Mouse (Mus musculus) limb, embryonic 10.5 days (tissue): ENCODE measurements around the gene Foxf2. TPM values are rescaled to one million over a fixed set of nuclear protein-coding genes. Genes with fewer than 3 reads are reported as not detected.

Experiments
- DNase-seq: peaks from one replicate; pipeline ENCODE4 v3.0.0-alpha.2; 2017; ENCODE audit warnings: low spot score
- H3K27ac ChIP-seq: fragments of 300-500 bp; sonication (generic); 2 replicates; pipeline ENCODE4 v1.5.1; 2016; ENCODE audit warnings: mild to moderate bottlenecking
- H3K27me3 ChIP-seq: fragments of 300-500 bp; sonication (generic); 2 replicates; pipeline ENCODE4 v1.6.1; 2016; ENCODE audit warnings: low read depth, mild to moderate bottlenecking; ENCODE audit not compliant: poor library complexity, severe bottlenecking
- H3K36me3 ChIP-seq: fragments of 300-500 bp; sonication (generic); 2 replicates; pipeline ENCODE4 v1.6.1; 2016; ENCODE audit warnings: mild to moderate bottlenecking, moderate library complexity
- H3K4me1 ChIP-seq: fragments of 300-500 bp; sonication (generic); 2 replicates; pipeline ENCODE4 v1.6.1; 2016
- H3K4me3 ChIP-seq: fragments of 300-500 bp; sonication (generic); 2 replicates; pipeline ENCODE4 v1.5.1; 2016; ENCODE audit warnings: mild to moderate bottlenecking, moderate library complexity
- H3K9me3 ChIP-seq: fragments of 300-500 bp; sonication (generic); replicated peaks from 2 replicates; pipeline ENCODE4 v1.6.1; 2016; ENCODE audit warnings: mild to moderate bottlenecking
- WGBS: fragments of 180-500 bp; shearing (Covaris S2); methylation state at CpG from one replicate; pipeline ENCODE4 v1.1.7; 2016; 5-methylcytosine and 5-hydroxymethylcytosine counted together
- polyA plus RNA-seq: library from polyadenylated mRNA; unstranded; fragments of >200 nt; fragmentation: Nextera tagmentation; extraction: Ambion mirVana; gene quantifications from 2 replicates; pipeline ENCODE4 v1.2.1, GENCODE M21; 2016

Gene Foxf2
- polyA plus RNA-seq, 1 experiment from 2014 or later = 0.44 TPM

DNA sequence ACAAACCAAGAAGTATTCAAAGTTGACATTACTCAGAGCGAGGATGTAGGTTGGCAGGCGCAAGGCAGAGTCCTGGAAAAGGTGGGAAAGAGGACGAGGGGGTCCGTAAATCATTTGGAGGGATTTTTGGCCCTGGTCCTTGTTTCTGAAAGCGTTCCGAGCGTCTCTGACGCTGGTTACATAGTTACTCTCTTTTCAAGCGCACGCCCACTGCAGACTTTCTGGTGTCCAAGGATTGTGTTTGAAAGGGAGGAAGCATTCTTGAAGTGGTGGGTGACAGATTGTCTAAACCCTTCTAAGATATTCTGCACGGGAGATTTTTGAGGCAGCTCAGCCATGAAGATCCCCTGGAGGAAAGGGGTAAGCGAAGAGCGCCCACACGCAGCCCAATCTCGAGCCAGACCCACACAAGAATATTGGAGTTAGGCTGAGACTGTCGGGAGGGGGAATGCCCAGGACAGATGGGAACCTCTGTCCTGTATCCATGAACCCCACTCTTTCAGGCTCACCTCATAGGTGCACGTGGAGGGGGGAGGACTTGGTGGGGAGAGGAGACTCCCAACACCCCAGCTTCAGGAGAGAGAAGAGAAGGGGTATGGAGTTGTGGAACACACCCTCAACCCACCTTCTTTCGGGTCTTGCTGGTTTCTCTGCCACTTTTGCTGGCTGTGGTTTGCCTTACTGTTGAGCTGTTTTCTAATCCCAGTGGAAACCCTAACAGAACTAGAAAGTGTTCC, 6.5 kb upstream of the Foxf2 start:
- Histone ChIP-seq H3K27me3 (peaks cover 100% of the 10 kb centered on the region), H3K9me3 (no peaks in the 10 kb centered on the region), H3K4me1 (peaks cover 28% of the 10 kb centered on the region), H3K4me3 (no peak overlapping the region), H3K27ac (no peak overlapping the region), H3K36me3 (no peaks in the 10 kb centered on the region)
- 3% methylated on average over 18 of the region's 18 CpGs for WGBS
- peak; percentile 33 for DNase-seq

DNA sequence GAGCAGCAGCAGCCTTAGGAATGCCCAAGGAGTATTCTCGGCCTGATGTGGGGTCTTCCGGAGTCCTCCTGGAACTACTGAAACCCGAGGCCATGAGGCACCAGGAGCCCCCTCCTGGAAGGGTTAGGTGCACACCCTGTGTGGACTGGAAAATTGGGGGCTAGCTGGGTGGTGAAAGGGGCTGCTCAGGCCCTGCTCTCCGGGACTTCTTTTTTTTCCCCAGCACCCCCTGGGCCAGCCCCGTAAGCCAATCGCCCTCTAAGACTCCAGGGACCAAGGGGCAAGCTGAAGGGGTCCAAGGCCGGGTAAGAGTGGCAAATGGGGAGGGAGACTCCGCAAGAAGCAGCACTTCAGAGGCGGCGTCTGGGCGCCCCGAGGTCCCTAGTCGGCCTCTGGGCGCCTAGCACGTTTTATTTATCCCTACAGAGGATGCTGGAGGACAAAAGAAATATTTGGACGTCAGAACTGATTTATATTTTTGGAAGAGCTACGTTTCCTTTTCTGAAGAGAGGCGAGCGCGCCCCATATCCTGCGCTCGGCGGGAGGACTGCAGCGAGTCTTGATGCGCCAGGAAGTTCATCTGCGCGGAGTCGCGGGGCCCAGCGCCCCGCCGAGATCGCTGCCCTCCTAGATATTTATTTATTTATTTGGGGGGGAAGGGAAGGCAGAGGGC, 5.7 kb upstream of the Foxf2 start:
- WGBS = under 1% methylated on average over 33 of the region's 33 CpGs
- Histone ChIP-seq H3K36me3 (no peaks in the 10 kb centered on the region), H3K4me1 (peaks cover 36% of the 10 kb centered on the region), H3K4me3 (peak overlapping the region; percentile 27), H3K27ac (no peak overlapping the region), H3K9me3 (no peaks in the 10 kb centered on the region), H3K27me3 (peaks cover 100% of the 10 kb centered on the region)
- DNase-seq = no peak

DNA sequence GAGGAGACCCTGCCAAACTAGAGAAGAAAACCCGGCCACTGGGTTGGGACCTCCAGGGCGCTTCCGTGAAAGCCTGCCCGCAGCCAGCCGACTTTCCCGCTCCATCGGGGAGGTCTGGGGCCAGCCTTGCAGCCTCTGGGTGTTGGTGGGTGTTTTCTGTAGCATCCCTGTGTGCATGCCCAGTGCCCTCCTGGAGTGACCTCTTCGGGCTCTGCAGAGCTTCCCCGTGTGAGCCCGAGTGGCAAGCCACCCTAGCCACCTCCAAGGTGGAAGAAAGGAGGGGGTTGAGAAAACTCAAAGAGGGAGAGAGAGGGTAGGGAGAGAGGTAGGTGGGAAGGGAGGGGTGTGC, 5.1 kb upstream of the Foxf2 start:
- 0% methylated on average over 10 of the region's 10 CpGs for WGBS
- H3K4me1 ChIP-seq = peaks cover 39% of the 10 kb centered on the region
- no peak overlapping the region for H3K27ac ChIP-seq
- H3K36me3 ChIP-seq = no peaks in the 10 kb centered on the region
- peaks cover 100% of the 10 kb centered on the region for H3K27me3 ChIP-seq
- no peaks in the 10 kb centered on the region for H3K9me3 ChIP-seq
- peak overlapping the region; percentile 27 for H3K4me3 ChIP-seq
- peak; percentile 53 for DNase-seq

DNA sequence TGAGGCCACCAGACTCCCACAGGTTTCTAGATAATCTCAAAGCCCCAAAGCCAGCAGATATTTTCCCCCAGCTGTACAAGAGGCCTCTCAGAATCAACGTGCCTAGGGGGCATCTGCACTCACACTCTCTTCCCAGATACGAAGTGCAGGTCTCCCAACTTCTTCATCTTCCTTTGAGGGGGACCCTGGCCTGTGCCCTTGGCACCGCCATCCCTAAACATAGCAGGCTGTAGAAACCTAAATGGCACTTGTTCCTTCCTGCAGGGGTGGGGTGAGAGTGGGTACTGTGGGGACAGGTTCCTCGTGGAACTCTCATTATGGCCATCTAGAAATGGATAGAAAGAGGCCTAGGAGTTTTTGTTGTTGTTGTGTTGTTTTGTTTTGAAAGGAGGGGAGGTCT, 4.7 kb upstream of the Foxf2 start:
- Histone ChIP-seq H3K9me3 (no peaks in the 10 kb centered on the region), H3K4me1 (peaks cover 41% of the 10 kb centered on the region), H3K4me3 (no peak overlapping the region), H3K27ac (no peak overlapping the region), H3K27me3 (peaks cover 100% of the 10 kb centered on the region), H3K36me3 (no peaks in the 10 kb centered on the region)
- WGBS = 5% methylated on average over 4 of the region's 4 CpGs
- DNase-seq = peak; percentile 37

DNA sequence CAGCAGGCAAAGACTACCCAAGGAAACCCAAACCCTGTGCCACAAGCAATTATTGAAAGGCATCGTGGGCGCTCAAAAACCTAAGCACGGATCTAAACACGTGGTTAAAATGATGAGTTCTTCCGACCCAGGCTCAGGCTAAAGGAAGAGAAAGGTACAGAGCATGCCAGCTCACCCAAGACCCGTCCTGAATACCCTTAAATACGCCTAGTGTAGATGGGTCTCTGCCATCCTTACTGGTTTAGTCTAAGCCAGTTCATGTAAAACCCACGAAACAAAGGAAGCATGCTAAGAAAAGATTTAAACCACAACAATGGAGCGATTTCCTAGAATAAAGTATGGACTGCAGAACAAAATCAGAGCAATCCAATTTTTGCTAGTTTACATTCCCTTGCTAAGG, 3.9 kb upstream of the Foxf2 start:
- WGBS = 3% methylated on average over 9 of the region's 9 CpGs
- H3K4me3 ChIP-seq = no peak overlapping the region
- H3K4me1 ChIP-seq = peaks cover 45% of the 10 kb centered on the region
- H3K27ac ChIP-seq = no peak overlapping the region
- H3K9me3 ChIP-seq = no peaks in the 10 kb centered on the region
- DNase-seq = no peak
- no peaks in the 10 kb centered on the region for H3K36me3 ChIP-seq
- H3K27me3 ChIP-seq = peaks cover 100% of the 10 kb centered on the region

DNA sequence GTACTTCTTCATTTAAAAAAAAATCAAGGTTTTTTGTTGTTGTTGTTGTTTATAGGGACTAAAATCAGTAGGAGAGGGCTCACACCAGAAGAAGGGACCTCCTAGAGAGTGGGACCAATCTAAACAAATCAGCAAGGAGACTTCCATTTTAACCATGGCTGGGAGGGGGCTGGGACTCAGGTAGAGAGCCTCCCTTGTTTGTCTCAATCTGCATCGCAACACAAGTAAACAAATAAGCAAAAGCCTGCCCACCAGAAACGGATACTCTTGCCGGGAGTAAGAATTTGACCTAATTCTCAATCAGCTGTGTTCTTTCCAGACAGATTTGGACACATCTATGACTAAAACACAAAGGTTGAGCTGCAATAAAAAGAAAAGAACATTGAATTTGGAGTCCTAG, 3.2 kb upstream of the Foxf2 start:
- Histone ChIP-seq H3K4me1 (peaks cover 51% of the 10 kb centered on the region), H3K4me3 (no peak overlapping the region), H3K36me3 (no peaks in the 10 kb centered on the region), H3K27me3 (peaks cover 100% of the 10 kb centered on the region), H3K9me3 (no peaks in the 10 kb centered on the region), H3K27ac (no peak overlapping the region)
- WGBS = 3% methylated on average over 3 of the region's 3 CpGs
- DNase-seq = no peak

DNA sequence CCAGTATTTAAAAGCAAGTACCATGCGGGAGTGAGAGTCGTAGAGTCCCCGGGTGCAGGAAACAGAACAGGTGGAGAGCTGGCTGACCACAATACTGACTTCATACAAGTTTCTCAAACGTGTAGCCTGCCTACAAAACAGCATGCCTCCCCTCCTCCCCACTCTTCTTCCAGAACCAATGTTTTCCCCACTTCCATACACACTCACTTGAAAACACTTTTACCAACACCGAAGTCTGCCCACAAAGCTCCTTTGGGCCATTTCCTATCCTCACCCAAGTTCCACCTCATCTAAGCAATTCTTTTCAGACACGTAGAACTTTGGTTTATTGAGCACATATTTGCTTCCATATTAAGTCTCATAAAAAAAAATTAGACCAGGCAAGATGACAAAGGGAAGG, 2.3 kb upstream of the Foxf2 start:
- DNase-seq = peak; percentile 35
- no peaks in the 10 kb centered on the region for H3K9me3 ChIP-seq
- no peaks in the 10 kb centered on the region for H3K36me3 ChIP-seq
- H3K4me1 ChIP-seq = peaks cover 51% of the 10 kb centered on the region
- H3K4me3 ChIP-seq = no peak overlapping the region
- peaks cover 100% of the 10 kb centered on the region for H3K27me3 ChIP-seq
- WGBS = 2% methylated on average over 6 of the region's 6 CpGs
- no peak overlapping the region for H3K27ac ChIP-seq

DNA sequence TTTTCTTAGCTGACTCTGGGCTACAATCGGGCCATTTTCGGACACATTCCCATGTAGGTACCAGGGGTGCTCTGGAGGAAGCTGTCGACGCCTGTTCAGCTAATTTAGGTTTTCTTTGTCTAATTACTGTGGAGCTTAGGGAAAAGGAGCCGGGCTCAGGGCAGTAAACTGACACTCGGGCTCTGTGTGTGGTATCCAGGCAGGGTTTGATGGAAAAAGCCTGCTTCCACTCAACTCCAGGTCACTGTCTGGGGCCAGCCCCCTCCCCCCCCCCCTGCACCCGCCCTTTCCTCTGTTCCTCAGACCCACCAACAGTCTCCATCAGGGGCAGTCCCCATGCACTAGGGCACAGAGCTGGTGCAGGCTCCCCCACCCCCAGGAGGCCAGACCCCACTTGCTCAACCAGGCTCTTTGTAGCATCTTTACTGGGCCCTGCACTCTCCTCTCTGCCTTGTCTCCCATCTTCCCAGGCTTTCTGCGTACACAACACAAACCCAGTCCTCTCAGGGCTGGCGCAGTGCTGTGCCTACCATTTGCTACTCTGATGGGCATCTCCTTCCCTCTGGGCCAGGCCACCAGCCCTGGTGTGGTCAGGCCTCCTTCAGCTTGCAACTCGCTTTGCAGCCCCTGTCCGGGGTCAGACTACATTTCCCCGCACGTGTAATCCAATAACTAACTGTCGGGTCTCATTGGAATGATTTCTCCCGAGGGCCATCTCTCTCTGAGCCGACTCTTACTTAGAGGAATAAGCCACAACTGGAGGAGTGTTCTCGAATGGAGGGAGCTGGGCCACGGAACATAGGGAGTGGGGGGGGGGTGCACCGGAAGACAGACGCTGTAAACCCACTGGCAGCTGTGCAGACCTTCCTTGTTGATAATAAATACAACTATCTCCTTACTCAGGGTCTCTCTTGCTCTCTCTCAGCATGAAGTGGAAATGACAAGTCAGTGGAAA, 1.4 kb upstream of the Foxf2 start:
- H3K9me3 ChIP-seq = no peaks in the 10 kb centered on the region
- peaks cover 100% of the 10 kb centered on the region for H3K27me3 ChIP-seq
- H3K4me1 ChIP-seq = peaks cover 53% of the 10 kb centered on the region
- WGBS = under 1% methylated on average over 20 of the region's 20 CpGs
- H3K4me3 ChIP-seq = peak overlapping the region; percentile 55; the same call in 1 of the 2 replicates
- no peaks in the 10 kb centered on the region for H3K36me3 ChIP-seq
- peak; percentile 65 for DNase-seq
- H3K27ac ChIP-seq = no peak overlapping the region

DNA sequence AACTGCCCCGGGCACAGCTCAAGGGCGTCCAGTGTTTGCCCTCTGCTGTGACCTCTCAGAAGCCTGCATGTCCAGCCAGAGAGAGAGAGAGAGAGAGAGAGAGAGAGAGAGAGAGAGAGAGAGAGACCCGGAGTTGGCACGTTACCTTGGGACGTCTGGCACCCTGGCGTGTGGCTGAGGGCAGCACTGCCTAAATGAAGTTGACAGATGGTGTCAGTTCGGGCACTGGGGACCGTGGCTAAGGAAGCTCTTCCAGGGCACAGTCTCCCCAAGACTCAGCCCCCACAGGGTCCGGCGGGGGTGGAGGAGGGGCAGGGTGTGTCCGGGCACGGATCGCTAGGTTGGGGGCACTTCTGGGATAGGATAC, 667 bp upstream of the Foxf2 start:
- Histone ChIP-seq H3K36me3 (no peaks in the 10 kb centered on the region), H3K27me3 (peaks cover 100% of the 10 kb centered on the region), H3K9me3 (no peaks in the 10 kb centered on the region), H3K27ac (0 out of 2 replicates have a peak overlapping the region, but pooled peaks have one; percentile 42), H3K4me1 (peaks cover 56% of the 10 kb centered on the region), H3K4me3 (peak overlapping the region; percentile 55)
- DNase-seq = no peak
- under 1% methylated on average over 13 of the region's 13 CpGs for WGBS

DNA sequence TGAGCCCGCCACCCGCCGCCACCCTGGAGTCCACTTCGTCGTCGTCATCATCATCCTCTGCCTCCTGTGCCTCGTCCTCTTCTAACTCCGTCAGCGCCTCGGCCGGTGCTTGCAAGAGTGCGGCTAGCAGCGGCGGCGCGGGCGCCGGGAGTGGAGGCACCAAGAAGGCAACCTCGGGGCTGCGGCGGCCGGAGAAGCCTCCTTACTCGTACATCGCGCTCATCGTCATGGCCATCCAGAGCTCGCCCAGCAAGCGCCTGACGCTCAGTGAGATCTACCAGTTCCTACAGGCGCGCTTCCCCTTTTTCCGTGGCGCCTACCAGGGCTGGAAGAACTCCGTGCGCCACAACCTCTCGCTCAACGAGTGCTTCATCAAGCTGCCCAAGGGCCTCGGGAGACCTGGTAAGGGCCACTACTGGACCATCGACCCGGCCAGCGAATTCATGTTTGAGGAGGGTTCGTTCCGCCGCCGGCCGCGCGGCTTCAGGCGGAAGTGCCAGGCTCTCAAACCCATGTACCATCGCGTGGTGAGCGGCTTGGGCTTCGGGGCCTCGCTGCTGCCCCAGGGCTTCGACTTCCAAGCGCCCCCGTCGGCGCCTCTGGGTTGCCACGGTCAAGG, 676 bp downstream of the Foxf2 start:
- DNase-seq = peak; percentile 77
- peaks cover 49% of the 10 kb centered on the region for H3K4me1 ChIP-seq
- peak overlapping the region; percentile 64 for H3K27ac ChIP-seq
- H3K27me3 ChIP-seq = peaks cover 100% of the 10 kb centered on the region
- peak overlapping the region; percentile 55 for H3K4me3 ChIP-seq
- no peaks in the 10 kb centered on the region for H3K9me3 ChIP-seq
- H3K36me3 ChIP-seq = no peaks in the 10 kb centered on the region
- under 1% methylated on average over 60 of the region's 60 CpGs for WGBS

DNA sequence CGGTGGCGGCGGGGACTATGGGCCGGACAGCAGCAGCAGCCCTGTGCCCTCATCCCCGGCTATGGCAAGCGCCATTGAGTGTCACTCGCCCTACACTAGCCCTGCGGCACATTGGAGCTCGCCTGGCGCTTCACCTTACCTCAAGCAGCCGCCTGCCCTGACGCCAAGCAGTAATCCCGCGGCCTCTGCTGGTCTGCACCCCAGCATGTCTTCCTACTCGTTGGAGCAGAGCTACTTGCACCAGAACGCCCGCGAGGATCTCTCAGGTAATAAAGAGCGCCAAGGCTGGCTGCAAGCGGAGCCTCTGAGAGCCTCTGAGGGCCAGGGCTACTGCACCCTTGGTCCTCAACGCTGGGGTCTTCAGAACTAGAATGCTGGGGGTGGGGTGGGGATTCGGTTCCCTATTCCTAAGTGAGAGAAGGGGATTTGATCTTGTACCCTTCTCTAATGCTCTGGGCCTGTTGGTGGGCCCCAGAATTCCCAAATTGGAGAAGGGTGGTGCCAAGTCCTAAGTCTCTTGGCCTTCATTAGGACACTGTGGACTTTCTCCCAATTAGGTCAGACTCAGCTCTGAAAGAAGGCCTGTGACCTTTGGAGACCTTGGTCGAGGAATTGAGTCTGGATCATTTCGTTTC, 1.5 kb downstream of the Foxf2 start:
- no peaks in the 10 kb centered on the region for H3K9me3 ChIP-seq
- peaks cover 100% of the 10 kb centered on the region for H3K27me3 ChIP-seq
- peak overlapping the region; percentile 36; the same call in 1 of the 2 replicates for H3K27ac ChIP-seq
- peak overlapping the region; percentile 55 for H3K4me3 ChIP-seq
- H3K36me3 ChIP-seq = no peaks in the 10 kb centered on the region
- peak; percentile 65 for DNase-seq
- WGBS = under 1% methylated on average over 24 of the region's 24 CpGs
- H3K4me1 ChIP-seq = peaks cover 52% of the 10 kb centered on the region
